Mouse (Mus musculus): Measurements from ENCODE around the gene Gm49630. TPM values are rescaled to one million over a fixed set of nuclear protein-coding genes. Genes with fewer than 3 reads are reported as not detected.
"Not testable (repeated sequence)": the region's sequence is repeated elsewhere in the genome, so short reads cannot be mapped to it uniquely, and the experiment has no call there.

Gene Gm49630
- polyA plus RNA-seq, 1 experiment = not detected

DNA sequence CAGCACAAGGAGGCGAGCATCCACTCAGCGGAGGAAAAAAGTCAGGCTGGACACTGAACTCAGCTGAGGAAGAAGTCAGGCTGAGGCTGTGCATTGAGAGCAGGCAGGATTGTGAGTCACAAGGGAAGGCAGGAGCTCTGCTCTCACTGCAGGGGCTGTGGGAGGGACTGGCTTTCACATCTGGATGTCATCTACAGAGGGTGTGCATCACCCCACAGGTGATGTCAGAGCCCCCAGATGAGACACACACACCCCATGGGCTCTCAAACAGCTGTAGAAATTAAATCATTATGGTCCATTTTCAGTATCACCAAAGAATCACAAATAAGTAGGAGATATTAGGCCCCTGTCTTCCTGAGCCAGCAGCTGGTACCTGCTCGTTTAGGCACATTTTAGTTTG is 13.6 kb upstream of the Gm49630 start, which contains the start of gene Unc93a2:
Unc93a2 (minus strand) TSS at position 101 of the 400 bp plus-strand sequence.
- not testable (repeated sequence) for H3K4me1 ChIP-seq (ENCODE audit: control insufficient read depth); H3K27me3 ChIP-seq (ENCODE audit: control insufficient read depth); H3K4me3 ChIP-seq (replicated peaks); H3K9me3 ChIP-seq (ENCODE audit: control insufficient read depth, low read length); H3K36me3 ChIP-seq (ENCODE audit: control insufficient read depth)

DNA sequence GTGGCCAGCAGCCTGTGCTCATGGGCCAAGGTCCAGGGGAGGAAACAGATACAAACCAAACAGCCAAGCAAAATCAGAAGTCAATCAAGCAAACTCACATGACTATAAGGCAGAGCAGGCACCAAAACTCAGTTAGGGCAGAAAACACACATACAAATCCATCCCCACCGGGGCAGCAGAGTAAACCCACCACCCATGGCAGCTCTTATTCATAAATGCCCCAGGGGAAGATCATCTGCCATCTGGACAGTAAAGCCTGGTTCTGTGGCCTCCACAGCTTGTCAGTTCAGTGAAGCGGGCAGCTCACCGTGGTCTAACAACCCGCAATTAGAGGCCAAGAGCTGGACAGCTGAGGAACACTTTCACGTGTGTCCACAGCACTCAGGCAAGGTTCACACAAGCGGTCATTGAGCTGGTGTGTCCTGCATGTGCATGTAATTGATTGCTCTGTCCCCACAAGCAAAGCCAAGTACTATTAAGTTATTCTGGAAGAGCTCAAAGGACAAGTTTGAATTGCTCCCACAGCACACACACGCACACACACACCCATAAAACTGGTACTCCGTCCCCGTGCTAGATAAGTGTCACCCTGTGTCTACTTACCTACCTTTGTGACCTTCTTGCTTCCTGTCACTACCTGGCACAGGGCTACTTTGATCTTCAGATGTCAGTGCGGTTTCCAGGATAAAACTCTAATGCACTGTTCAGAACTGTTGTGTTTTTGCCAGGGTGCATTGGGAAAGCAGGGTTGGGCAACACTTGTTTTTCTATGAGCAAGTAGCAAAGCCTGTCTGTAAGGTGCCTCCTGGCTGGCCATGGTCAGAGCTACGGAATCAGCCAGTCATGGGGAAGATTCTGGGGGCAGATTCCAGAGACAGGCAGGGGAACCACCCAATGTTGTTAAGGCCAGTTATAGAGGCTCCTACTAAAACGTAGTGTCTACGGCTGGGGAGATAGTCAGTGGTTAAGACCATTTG is 11.7 kb upstream of the Gm49630 start:
- not testable (repeated sequence) for H3K9me3 ChIP-seq (ENCODE audit: control insufficient read depth, low read length); H3K36me3 ChIP-seq (ENCODE audit: control insufficient read depth); H3K4me3 ChIP-seq (replicated peaks); H3K27me3 ChIP-seq (ENCODE audit: control insufficient read depth); H3K4me1 ChIP-seq (ENCODE audit: control insufficient read depth)

DNA sequence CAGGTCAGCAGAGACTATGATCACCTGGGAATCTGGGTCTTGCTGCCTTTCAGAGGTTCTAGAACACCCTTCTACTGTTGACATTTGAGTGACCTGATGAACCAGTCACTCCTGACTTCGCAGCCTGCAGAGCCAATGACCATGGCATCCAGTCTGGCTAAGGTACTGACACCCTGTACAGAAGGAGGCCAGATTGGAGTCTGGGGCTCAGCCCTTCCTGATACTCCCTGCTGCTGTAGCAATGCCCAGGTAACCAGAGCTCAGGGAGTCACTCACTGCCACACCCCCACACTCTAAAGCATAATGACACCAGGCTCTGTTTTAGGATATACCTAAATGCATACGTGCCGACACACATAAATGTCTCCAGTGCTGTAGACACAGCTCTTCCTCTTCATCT is 10.9 kb upstream of the Gm49630 start:
- H3K9me3 ChIP-seq (ENCODE audit: control insufficient read depth, low read length); H3K27me3 ChIP-seq (ENCODE audit: control insufficient read depth); H3K4me3 ChIP-seq (replicated peaks); H3K36me3 ChIP-seq (ENCODE audit: control insufficient read depth); H3K4me1 ChIP-seq (ENCODE audit: control insufficient read depth): not testable (repeated sequence)

DNA sequence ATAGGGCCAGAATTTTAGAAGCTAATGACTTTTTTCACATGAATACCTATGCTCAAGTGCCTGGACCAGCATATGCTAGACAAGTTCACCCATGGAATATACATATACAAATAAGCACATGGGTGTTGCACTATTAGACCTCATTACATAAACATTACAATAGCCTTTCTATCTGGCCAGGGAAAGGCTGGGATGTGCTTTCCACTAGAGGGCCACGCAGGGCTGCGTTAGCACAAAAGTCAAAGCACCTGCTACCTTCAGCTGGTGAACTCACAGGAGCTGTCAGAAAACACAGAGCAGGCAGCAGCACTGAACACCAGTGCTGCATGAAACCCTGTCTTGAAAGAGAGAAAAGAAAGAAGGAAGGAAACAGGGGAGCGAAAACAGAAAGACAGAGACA is 6.1 kb upstream of the Gm49630 start:
- H3K4me1 ChIP-seq (ENCODE audit: control insufficient read depth); H3K36me3 ChIP-seq (ENCODE audit: control insufficient read depth); H3K9me3 ChIP-seq (ENCODE audit: control insufficient read depth, low read length); H3K4me3 ChIP-seq (replicated peaks); H3K27me3 ChIP-seq (ENCODE audit: control insufficient read depth): not testable (repeated sequence)

DNA sequence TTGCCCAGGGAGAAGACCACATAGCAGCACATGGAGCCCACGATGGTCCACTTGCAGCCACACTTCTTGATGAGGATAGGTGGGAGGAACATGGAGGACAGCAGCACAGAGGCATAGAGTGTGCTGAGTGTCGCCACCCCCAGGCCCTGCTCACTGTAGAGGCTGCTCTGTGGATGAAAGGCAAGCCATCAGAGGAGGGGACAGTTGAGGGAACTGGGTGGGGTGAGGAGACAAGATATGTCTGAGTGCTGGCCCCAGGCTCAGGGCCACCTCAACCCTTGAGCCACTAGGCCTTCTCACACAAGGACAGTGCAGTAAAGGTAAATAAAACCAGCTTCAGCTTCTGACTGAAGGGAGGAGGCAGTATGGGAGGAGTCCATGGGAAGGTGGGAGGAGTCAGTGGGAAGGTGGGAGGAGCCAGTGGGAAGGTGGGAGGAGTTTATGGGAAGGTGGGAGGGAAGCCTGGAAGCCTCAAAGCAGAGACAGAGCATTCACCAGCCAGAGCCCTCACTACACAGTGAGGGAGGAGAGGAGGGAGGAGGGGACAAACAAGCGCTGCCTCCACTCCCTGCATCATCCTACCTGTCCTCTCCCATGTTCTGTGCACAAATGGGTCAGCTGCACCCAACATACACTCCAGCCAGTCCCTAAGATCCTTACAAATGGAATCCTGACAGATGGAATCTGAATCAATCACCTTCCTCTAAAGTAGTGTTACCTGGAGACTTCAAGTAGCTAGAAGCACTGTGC is 5.3 kb upstream of the Gm49630 start:
- not testable (repeated sequence) for H3K36me3 ChIP-seq (ENCODE audit: control insufficient read depth); H3K4me3 ChIP-seq (replicated peaks); H3K27me3 ChIP-seq (ENCODE audit: control insufficient read depth)

DNA sequence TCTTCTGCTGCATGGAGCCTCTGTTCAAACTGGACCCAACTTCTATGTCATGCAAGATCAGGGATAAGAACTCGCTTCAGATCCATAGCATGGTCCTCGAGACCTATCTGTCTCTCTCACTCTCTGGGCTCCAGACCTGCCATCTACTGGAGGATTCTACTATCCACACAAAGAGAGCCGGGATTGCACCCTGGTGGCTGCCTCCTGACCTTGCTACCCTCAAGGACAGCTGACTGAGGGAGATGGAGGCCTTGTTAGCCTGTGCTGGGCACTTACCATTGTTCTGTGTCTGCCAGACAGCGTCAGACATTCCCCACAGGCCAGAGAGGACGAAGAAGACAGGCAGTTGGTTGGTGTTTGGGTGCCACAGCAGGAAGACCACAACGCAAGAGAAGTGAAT is 2.4 kb downstream of the Gm49630 start:
- not testable (repeated sequence) for H3K9me3 ChIP-seq (ENCODE audit: control insufficient read depth, low read length); H3K4me3 ChIP-seq (replicated peaks); H3K4me1 ChIP-seq (ENCODE audit: control insufficient read depth); H3K27me3 ChIP-seq (ENCODE audit: control insufficient read depth); H3K36me3 ChIP-seq (ENCODE audit: control insufficient read depth)

More for the DNA sequence above, 5.3 kb upstream of the Gm49630 start:
- not testable (repeated sequence) for H3K9me3 ChIP-seq (ENCODE audit: control insufficient read depth, low read length); H3K4me1 ChIP-seq (ENCODE audit: control insufficient read depth)

DNA sequence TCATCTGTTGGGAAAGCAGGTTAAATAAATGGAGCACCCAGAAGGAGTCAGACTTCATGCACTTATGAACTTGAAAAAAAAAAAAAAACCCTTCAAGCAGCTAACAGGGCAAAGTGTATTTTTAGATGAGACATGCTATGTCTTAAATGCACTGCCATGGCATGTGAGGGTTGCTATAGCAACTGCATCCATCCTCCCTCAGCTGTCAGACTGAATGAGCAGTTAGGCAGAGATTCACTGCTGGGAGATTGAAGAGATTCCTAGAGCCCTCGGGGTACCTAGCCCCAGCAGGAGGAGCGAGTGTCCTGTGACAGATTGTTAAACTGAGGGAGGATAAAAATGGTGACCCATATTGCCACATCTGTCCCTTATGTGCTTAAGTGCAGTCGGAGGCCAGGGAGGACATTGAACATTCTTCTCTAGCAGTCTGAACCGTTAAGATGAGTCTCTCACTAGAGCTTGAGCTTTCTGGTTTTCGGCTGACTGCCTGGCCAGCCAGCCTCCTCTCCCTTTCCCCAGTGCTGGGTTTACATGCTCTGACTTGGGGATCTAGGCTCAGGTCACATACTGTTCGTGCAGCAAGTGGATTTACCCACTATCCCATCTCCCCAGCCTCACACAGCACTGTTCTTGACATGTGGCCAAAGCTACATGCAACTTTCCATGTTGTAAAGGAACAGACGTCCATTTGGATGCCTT is 5.0 kb downstream of the Gm49630 start:
- not testable (repeated sequence) for H3K36me3 ChIP-seq (ENCODE audit: control insufficient read depth); H3K9me3 ChIP-seq (ENCODE audit: control insufficient read depth, low read length); H3K4me3 ChIP-seq (replicated peaks)

DNA sequence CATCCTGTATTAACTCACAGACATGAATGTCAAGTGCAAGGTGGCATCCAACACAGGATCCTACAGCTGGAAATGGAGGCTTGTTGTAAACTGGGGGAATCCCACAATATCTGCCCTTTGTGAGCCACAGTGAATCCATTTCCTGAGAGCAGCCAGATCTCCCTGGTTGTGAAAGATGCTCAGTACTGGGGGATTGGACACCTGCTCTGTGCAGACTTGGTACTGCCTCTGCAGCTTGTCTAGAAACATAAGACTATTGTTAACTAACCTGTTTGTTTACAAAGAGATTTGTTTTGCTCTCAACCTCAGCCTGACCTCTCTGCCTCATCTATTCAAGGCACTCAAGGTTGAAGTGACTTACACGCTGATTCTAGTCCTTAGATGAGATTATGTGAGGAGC is 5.5 kb downstream of the Gm49630 start:
- H3K36me3 ChIP-seq (ENCODE audit: control insufficient read depth); H3K4me1 ChIP-seq (ENCODE audit: control insufficient read depth); H3K4me3 ChIP-seq (replicated peaks); H3K27me3 ChIP-seq (ENCODE audit: control insufficient read depth); H3K9me3 ChIP-seq (ENCODE audit: control insufficient read depth, low read length): not testable (repeated sequence)

More for the DNA sequence above, 5.0 kb downstream of the Gm49630 start:
- H3K4me1 ChIP-seq (ENCODE audit: control insufficient read depth); H3K27me3 ChIP-seq (ENCODE audit: control insufficient read depth): not testable (repeated sequence)

DNA sequence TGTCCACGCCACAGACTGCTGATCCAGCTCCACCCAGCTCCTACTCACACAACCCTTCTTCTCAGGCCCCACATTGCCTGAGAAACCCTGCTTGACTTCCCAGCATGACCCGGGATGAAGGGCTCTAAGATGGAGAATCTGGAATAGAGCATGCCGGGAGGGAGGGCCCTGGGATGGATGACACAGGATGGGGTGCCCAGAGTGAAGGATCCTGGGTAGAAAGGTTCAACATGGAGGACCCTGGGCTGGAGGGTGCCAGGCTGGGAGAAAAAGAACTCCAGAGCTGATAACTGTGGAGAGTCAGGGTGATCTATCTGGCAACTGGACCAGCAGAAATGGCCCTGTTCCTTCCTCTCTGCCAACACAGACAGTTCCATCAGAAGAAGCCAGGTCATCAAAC is 6.2 kb downstream of the Gm49630 start:
- H3K27me3 ChIP-seq (ENCODE audit: control insufficient read depth); H3K4me1 ChIP-seq (ENCODE audit: control insufficient read depth); H3K4me3 ChIP-seq (replicated peaks); H3K36me3 ChIP-seq (ENCODE audit: control insufficient read depth); H3K9me3 ChIP-seq (ENCODE audit: control insufficient read depth, low read length): not testable (repeated sequence)

DNA sequence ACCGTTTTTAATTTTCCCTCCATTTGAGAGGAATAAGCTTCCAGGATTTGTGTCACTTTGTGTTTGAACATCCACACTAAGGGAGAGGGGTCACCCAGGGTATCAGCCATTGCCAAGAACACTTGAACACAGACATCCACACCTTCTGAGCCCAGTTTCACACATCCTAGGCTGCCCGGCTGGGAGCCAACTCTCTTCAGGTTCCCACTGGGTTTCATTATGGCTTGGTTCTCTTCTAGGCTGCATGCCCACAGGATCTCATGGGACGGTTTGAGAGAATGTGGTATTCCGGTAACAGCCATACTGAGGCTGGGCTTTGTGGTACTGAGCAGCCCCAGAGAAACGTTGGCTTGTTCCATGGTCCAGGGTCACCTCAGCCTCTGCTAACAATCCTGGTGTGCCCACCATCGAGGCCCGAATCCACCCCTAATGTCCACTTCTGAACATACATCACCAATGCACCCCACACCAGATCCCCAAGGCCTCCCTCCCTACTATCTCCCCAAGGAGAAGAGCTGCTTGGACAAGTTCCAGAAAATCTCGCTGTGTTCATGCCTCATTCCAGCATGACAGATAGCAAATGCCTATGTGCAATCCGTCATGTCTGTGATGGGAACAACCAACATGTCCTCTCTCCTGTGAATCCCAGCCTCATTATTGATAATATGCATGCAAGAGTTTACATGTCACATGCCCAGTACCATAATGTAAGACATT is 10.9 kb downstream of the Gm49630 start:
- not testable (repeated sequence) for H3K4me3 ChIP-seq (replicated peaks); H3K27me3 ChIP-seq (ENCODE audit: control insufficient read depth); H3K9me3 ChIP-seq (ENCODE audit: control insufficient read depth, low read length); H3K36me3 ChIP-seq (ENCODE audit: control insufficient read depth); H3K4me1 ChIP-seq (ENCODE audit: control insufficient read depth)

DNA sequence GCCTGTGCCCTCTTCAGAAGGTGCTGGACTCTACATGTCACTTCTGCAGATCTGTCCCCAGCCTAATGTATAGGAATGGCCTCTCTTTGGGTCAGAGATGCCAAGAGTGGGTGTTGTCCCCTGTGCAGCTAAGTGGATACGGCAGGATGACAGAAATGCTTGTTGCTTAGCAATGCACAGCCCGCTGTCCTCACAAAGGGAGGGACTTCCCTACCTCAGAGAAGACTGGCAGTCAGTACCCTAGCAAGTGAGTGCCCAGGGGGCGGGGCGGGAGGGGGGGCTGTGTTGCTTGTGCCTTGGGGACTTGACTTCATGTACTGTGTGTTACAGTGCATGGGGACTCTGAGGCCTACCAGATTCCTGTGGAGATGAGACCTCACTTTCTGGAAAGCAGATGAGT is 12.0 kb downstream of the Gm49630 start:
- H3K27me3 ChIP-seq (ENCODE audit: control insufficient read depth); H3K36me3 ChIP-seq (ENCODE audit: control insufficient read depth); H3K9me3 ChIP-seq (ENCODE audit: control insufficient read depth, low read length); H3K4me1 ChIP-seq (ENCODE audit: control insufficient read depth); H3K4me3 ChIP-seq (replicated peaks): not testable (repeated sequence)

DNA sequence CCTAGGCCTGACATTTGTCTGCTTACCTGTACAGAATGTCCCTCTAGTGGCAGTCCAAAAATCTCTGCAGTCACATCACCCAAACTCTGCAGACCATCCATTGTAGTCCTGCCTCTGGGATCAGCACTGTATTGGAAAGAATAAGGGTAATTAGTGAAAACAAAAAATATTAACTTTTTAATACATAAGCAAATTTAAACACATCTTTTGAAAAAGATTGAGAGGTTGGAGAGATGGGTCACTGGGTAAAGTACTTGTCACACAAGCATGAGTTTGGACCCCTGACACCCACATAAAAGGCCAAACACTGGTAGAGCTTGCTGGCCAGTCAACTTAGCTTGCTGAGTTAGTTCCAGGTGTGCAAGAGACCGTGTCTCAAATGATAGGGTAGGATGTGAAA is 19.2 kb downstream of the Gm49630 start, which contains the start of gene Ttll2:
Ttll2 (minus strand) TSS at position 101 of the 400 bp plus-strand sequence.
- H3K4me3 ChIP-seq (replicated peaks); H3K9me3 ChIP-seq (ENCODE audit: control insufficient read depth, low read length); H3K27me3 ChIP-seq (ENCODE audit: control insufficient read depth); H3K36me3 ChIP-seq (ENCODE audit: control insufficient read depth); H3K4me1 ChIP-seq (ENCODE audit: control insufficient read depth): not testable (repeated sequence)

DNA sequence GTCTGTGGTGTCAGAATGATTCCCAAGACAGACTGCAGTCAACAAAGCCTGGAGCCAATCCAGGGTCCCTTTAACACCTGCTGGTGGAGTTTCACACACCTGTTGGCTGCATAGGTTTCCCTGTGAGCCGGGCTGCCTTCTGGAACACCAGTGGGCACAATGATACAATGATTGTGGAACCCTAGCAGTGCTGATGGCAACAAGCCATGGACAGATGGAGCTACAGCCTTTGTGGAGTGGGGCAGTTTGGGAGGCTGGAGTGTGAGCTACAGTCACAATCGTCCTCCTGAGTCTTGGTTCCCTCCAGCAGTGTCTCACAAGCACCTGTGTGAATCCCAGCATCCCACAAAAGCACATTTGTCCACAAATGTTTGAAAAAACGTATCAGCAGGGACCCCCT is 23.0 kb downstream of the Gm49630 start:
- H3K9me3 ChIP-seq (ENCODE audit: control insufficient read depth, low read length); H3K4me1 ChIP-seq (ENCODE audit: control insufficient read depth); H3K4me3 ChIP-seq (replicated peaks); H3K36me3 ChIP-seq (ENCODE audit: control insufficient read depth); H3K27me3 ChIP-seq (ENCODE audit: control insufficient read depth): not testable (repeated sequence)
